Mouse (Mus musculus) Patski (cell line): ENCODE measurements at regions not wholly inside any gene's neighbourhood (a gene's known extent, or its start where the extent isn't known, plus 50 kb on each side); places are given as distances from the start of the nearest gene placed in this dataset.
"Not testable (repeated sequence)": the region's sequence is repeated elsewhere in the genome, so short reads cannot be mapped to it uniquely, and the experiment has no call there.

Experiments used
- ATAC-seq: fragments of 100-300 bp; one replicate; pipeline ENCODE4 v1.8.0; 2021
- CTCF ChIA-PET: fragments of 350-600 bp; sonication (Branson Sonifier 250); formaldehyde crosslinking; loops from one replicate; lab custom pipeline; 2022; ENCODE audit warnings: inconsistent platforms; lab: Charles Lee
- POLR2A ChIA-PET: fragments of 350-600 bp; sonication (Branson Sonifier 250); formaldehyde crosslinking; loops from one replicate; lab custom pipeline; 2022; ENCODE audit warnings: antibody characterized with exemption, inconsistent platforms; lab: Charles Lee
- DNase-seq: peaks from one replicate; pipeline ENCODE4 v3.0.0-alpha.2; 2011; ENCODE audit warnings: low read depth, low spot score
- H3K27me3 ChIP-seq: fragments of 371-371 bp; one replicate; pipeline ENCODE4 v1.5.1; 2021
- CTCF ChIP-seq: fragments of 100-300 bp; IDR thresholded peaks from one replicate; pipeline ENCODE4 v1.5.1; 2021
- in situ Hi-C: fragments of 300-500 bp; cut with MboI; formaldehyde crosslinking; loops from 3 replicates; pipeline ENCODE4 v1.11.1; 2018; ENCODE audit warnings: low pct_unique_long_range_greater_than_20kb, mixed read lengths

DNA sequence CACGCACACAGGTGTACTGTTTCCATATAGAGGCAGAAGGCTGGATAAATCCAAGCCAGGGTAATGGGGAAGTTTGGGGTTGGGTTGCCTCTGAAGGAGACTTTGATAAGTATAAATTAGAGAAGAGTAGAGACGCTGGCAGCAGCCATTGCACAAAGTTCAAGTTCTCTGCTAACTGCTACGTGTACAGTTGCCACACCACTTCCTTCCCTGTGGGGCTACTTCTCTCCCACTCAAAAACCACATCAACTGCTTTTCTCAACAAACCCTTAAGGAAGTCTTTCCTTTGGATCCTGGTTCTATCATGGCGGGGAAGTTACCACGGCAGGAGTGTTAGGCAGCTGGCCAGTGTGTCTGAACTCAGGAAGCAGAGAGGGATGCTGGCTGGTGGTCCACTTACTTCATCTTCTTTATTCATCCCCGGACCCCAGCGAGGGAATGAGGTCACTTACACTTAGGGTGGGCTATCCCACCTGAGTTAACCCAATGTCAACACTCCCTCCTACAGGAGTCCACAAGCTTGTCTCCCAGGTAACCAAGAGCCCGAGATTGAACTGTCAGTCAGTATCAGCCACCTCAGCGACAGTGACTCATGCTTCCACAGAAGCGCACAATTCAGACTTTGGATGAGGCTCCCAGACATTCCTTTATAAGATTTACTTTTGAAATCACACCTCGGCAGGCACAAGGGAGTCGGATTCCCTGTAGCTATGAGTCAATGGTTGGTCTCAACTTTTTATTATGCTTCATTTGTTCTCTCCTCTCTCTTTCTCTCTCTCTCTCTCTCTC, 84.3 kb downstream of the Rassf10 start:
- POLR2A ChIA-PET: no interaction called here
- in situ Hi-C loops: loop anchor here (5.0 kb wide), 1 partner anchor 89 kb away; no protein-coding TSS in a partner anchor
- no peak for TF ChIP-seq CTCF
- ATAC-seq: no peak
- no peaks in the 10 kb centered on the region for H3K27me3 ChIP-seq
- CTCF ChIA-PET: no interaction called here
- DNase-seq: peak; percentile 28

- POLR2A ChIA-PET: interaction anchor here (0.6 to 1.7 kb wide), 2 partner anchors 90 to 100 kb away, joined by 3 read pairs; no protein-coding TSS in a partner anchor
- no peak for DNase-seq
- in situ Hi-C loops: loop anchor here (5.0 kb wide), 1 partner anchor 88 kb away; no protein-coding TSS in a partner anchor
- CTCF ChIA-PET: no interaction called here
- no peak for TF ChIP-seq CTCF
- no peaks in the 10 kb centered on the region for H3K27me3 ChIP-seq
- ATAC-seq: no peak
Observed at GRCm38 (mm10) chr7:113038906-113039671, 85.3 kb downstream of the Rassf10 start.

DNA sequence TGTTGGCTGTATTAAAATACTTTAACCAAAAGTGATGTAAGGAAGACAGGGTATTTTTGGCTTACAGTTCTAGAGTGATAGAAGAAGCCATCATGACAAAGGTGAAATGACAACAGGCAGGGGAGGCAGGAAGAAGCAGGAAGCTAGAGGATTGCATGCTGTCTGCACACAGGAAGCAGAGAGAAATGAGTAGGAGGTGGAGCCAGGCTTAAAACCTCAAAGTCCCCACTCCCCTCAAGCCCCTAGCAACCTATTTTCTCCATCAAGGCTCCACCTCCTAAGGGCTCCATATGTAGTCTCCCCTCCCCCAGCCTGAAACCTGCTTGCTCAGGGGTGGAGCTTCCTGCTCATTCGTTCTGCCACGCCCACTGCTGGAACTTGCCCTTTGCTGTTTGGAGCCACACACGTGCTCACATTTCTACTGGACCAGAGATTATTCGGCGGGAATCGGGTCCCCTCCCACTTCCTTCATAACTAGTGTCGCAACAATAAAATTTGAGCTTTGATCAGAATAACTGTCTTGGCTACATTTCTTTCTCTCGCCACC, 91.9 kb downstream of the Rassf10 start:
- POLR2A ChIA-PET, CTCF ChIA-PET, DNase-seq, ATAC-seq, H3K27me3 ChIP-seq: not testable (repeated sequence)
- in situ Hi-C loops: loop anchor here (5.0 kb wide), 1 partner anchor 123 kb away; no protein-coding TSS in a partner anchor

- POLR2A ChIA-PET: no interaction called here
- in situ Hi-C loops: loop anchor here (5.0 kb wide), 1 partner anchor 124 kb away; no protein-coding TSS in a partner anchor
- ATAC-seq (no peak), DNase-seq (no peak)
- CTCF ChIA-PET: no interaction called here
- TF ChIP-seq CTCF: no peak
- H3K27me3 ChIP-seq: no peaks in the 10 kb centered on the region
Observed at GRCm38 (mm10) chr7:113046406-113046805, 92.6 kb downstream of the Rassf10 start.

GRCm38 (mm10) chr7:113047583-113047982, 93.8 kb downstream of the Rassf10 start:
- DNase-seq (no peak), ATAC-seq (no peak)
- POLR2A ChIA-PET: no interaction called here
- CTCF ChIA-PET: no interaction called here
- TF ChIP-seq CTCF: no peak
- in situ Hi-C loops: loop anchor here (5.0 kb wide), 1 partner anchor 125 kb away; no protein-coding TSS in a partner anchor
- no peaks in the 10 kb centered on the region for H3K27me3 ChIP-seq

- ATAC-seq (peak; percentile 78), DNase-seq (peak; percentile 85)
- in situ Hi-C loops: loop anchor here (5.0 kb wide), 1 partner anchor 126 kb away; no protein-coding TSS in a partner anchor
- no peak for TF ChIP-seq CTCF
- ChIA-PET POLR2A (no interaction called here), CTCF (interaction anchor here (0.6 kb wide), 1 partner anchor 62 kb away, joined by 3 read pairs; no protein-coding TSS in a partner anchor)
- no peaks in the 10 kb centered on the region for H3K27me3 ChIP-seq
Observed at GRCm38 (mm10) chr7:113048097-113048795, 94.5 kb downstream of the Rassf10 start.

- in situ Hi-C loops: loop anchor here (5.0 kb wide), 1 partner anchor 127 kb away; no protein-coding TSS in a partner anchor
- DNase-seq (no peak), ATAC-seq (no peak)
- ChIA-PET POLR2A (no interaction called here), CTCF (interaction anchor here (1.1 to 1.5 kb wide), 2 partner anchors 18 to 1083 kb away, joined by 3 read pairs; no protein-coding TSS in a partner anchor)
- TF ChIP-seq CTCF: no peak
- H3K27me3 ChIP-seq: no peaks in the 10 kb centered on the region
Observed at GRCm38 (mm10) chr7:113049440-113049839, 95.7 kb downstream of the Rassf10 start.

- no peaks in the 10 kb centered on the region for H3K27me3 ChIP-seq
- ATAC-seq: no peak
- CTCF ChIA-PET: no interaction called here
- in situ Hi-C loops: no loop called here
- TF ChIP-seq CTCF: no peak
- DNase-seq: no peak
- POLR2A ChIA-PET: no interaction called here
Observed at GRCm38 (mm10) chr7:113052952-113053351, 99.2 kb downstream of the Rassf10 start.

GRCm38 (mm10) chr7:113056421-113056820, 102.7 kb downstream of the Rassf10 start:
- no peak for DNase-seq
- ChIA-PET CTCF (no interaction called here), POLR2A (interaction anchor here (1.5 kb wide), 1 partner anchor 16 kb away, joined by 4 read pairs; no protein-coding TSS in a partner anchor)
- no peaks in the 10 kb centered on the region for H3K27me3 ChIP-seq
- ATAC-seq: no peak
- in situ Hi-C loops: no loop called here
- TF ChIP-seq CTCF: no peak
